Mouse (Mus musculus) kidney, postnatal 0 days (tissue): ENCODE results near the gene Edem3. TPM values are rescaled to one million over a fixed set of nuclear protein-coding genes. Genes with fewer than 3 reads are reported as not detected.

Experiments used
- ATAC-seq: fragments of 200-750 bp; cut with Nextera tagmentation; replicated peaks from 2 replicates; pipeline ENCODE4 v1.8.0; 2017; ENCODE audit warnings: low read depth, moderate number of reproducible peaks, moderate TSS enrichment, moderate library complexity; ENCODE audit not compliant: low FRiP score
- DNase-seq: peaks from one replicate; pipeline ENCODE4 v3.0.0-alpha.2; 2016; ENCODE audit warnings: low spot score
- H3K27ac ChIP-seq: fragments of 300-500 bp; sonication (generic); 2 replicates; pipeline ENCODE4 v1.5.1; 2014; ENCODE audit warnings: mild to moderate bottlenecking
- H3K27me3 ChIP-seq: fragments of 300-500 bp; sonication (generic); 2 replicates; pipeline ENCODE4 v1.6.1; 2014; ENCODE audit warnings: low read length, mixed read lengths; ENCODE audit not compliant: insufficient read depth
- H3K36me3 ChIP-seq: fragments of 300-500 bp; sonication (generic); 2 replicates; pipeline ENCODE4 v1.6.1; 2014; ENCODE audit warnings: low read length, mixed read lengths; ENCODE audit not compliant: insufficient read depth
- H3K4me1 ChIP-seq: fragments of 300-500 bp; sonication (generic); replicated peaks from 2 replicates; pipeline ENCODE4 v1.6.1; 2014; ENCODE audit warnings: antibody characterized with exemption, low read length, mixed read lengths; ENCODE audit not compliant: insufficient read depth
- H3K4me2 ChIP-seq: fragments of 300-500 bp; sonication (generic); 2 replicates; pipeline ENCODE4 v1.6.1; 2014; ENCODE audit warnings: mild to moderate bottlenecking, low read length, moderate library complexity, mixed read lengths
- H3K4me3 ChIP-seq: fragments of 300-500 bp; sonication (generic); replicated peaks from 2 replicates; pipeline ENCODE4 v1.5.1; 2014; ENCODE audit warnings: low read depth, low read length
- H3K9ac ChIP-seq: fragments of 300-500 bp; sonication (generic); 2 replicates; pipeline ENCODE4 v1.6.1; 2014; ENCODE audit warnings: low read depth, low read length
- H3K9me3 ChIP-seq: fragments of 300-500 bp; sonication (generic); replicated peaks from 2 replicates; pipeline ENCODE4 v1.6.1; 2016; ENCODE audit warnings: low read length, inconsistent platforms, mixed read lengths
- CTCF ChIP-seq: IDR thresholded peaks from 2 replicates; pipeline ENCODE4 v1.5.1; 2016; ENCODE audit warnings: antibody characterized with exemption, low read depth, mild to moderate bottlenecking, moderate library complexity
- WGBS: fragments of 180-500 bp; shearing (Covaris S2); extraction: QIAGEN DNeasy Blood & Tissue Kit; methylation state at CpG from one replicate; pipeline ENCODE4 v1.1.7; 2014; 5-methylcytosine and 5-hydroxymethylcytosine counted together
- polyA plus RNA-seq: library from polyadenylated mRNA; unstranded; fragments of >200 nt; fragmentation: Nextera tagmentation; extraction: Ambion mirVana; gene quantifications from 2 replicates; pipeline ENCODE4 v1.2.1, GENCODE M21; 2015

Edem3 gene
- polyA plus RNA-seq, 1 experiment from 2014 or later, result 11.7 TPM

DNA sequence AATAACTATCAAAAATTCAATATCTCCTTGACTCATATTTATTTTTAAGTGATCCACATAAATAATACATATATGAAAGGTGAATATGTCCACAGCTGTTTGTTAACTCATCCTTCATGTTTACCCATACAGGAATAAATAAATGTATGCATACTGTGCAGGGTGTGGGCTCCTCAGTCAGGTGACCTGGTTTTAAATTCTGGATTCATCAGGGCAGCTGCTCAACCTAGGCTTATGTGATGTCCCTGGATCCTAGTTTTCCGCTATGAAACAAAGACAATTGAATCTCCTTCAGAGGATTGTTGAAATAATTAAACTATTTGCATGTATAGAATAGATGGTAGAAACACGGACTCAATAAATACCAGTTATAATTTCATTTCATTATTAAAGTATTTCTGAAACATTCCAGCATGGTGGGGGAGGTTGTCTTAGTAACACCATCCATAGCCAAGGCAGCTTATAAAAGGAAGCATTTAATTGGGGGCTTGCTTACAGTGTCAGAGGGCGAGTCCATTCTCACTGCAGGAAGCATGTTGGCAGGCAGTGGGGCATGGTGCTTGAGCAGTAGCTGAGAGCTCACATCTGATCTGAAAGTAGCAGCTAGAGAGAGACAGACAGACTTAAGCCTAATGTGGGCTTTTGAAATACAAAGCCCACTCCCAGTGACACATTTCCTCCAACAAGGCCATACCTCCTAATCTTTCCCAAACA is 14.2 kb downstream of the Edem3 start:
- no peak overlapping the region for H3K27ac ChIP-seq
- 80% methylated on average over 3 of the region's 3 CpGs for WGBS
- no peak overlapping the region for H3K4me2 ChIP-seq
- H3K27me3 ChIP-seq, result no peaks in the 10 kb centered on the region
- DNase-seq (no peak), ATAC-seq (no peak)
- no peaks in the 10 kb centered on the region for H3K4me1 ChIP-seq
- H3K4me3 ChIP-seq, result no peak overlapping the region
- H3K9ac ChIP-seq, result no peak overlapping the region
- H3K36me3 ChIP-seq, result 0 out of 2 replicates have a peak, but pooled peaks cover 11% of the 10 kb centered on the region
- no peaks in the 10 kb centered on the region for H3K9me3 ChIP-seq
- no peak for TF ChIP-seq CTCF

- no peak overlapping the region for H3K27ac ChIP-seq
- H3K36me3 ChIP-seq, result peaks cover 24% of the 10 kb centered on the region
- TF ChIP-seq CTCF, result no peak
- H3K9me3 ChIP-seq, result no peaks in the 10 kb centered on the region
- no peak for ATAC-seq
- no peak overlapping the region for H3K4me2 ChIP-seq
- H3K4me3 ChIP-seq, result no peak overlapping the region
- H3K4me1 ChIP-seq, result no peaks in the 10 kb centered on the region
- no peak overlapping the region for H3K9ac ChIP-seq
- no peak for DNase-seq
- H3K27me3 ChIP-seq, result no peaks in the 10 kb centered on the region
- 93% methylated on average over 2 of the region's 2 CpGs for WGBS
Observed at GRCm38 (mm10) chr1:151777616-151778015, 22.4 kb downstream of the Edem3 start.

DNA sequence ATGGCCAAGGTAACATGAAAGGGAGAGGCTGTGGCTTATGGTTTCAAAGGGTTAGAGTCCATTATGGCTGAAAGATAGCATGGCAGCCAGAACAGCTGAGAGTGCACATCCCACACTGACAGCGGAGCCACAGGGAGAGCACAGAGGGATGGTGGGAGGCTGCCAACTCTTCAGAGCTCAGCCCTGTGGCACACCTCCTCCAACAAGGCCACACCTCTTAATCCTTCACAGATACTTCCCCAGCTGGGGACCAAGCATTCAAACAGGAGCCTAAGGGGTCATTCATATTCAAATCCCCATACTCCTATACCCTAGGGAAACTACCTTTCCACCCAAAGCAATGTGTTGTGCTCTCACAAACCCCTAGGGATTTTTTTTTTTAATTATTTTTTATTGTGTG is 23.4 kb downstream of the Edem3 start:
- Histone ChIP-seq H3K4me2 (no peak overlapping the region), H3K4me1 (no peaks in the 10 kb centered on the region), H3K9ac (no peak overlapping the region), H3K27me3 (no peaks in the 10 kb centered on the region), H3K4me3 (no peak overlapping the region), H3K9me3 (no peaks in the 10 kb centered on the region), H3K36me3 (peaks cover 26% of the 10 kb centered on the region), H3K27ac (no peak overlapping the region)
- ATAC-seq (no peak), DNase-seq (no peak)
- no peak for TF ChIP-seq CTCF
- WGBS, result 71% methylated on average over 1 of the region's 1 CpGs

GRCm38 (mm10) chr1:151779306-151779705 is 24.1 kb downstream of the Edem3 start:
- no peak for TF ChIP-seq CTCF
- no peaks in the 10 kb centered on the region for H3K27me3 ChIP-seq

DNA sequence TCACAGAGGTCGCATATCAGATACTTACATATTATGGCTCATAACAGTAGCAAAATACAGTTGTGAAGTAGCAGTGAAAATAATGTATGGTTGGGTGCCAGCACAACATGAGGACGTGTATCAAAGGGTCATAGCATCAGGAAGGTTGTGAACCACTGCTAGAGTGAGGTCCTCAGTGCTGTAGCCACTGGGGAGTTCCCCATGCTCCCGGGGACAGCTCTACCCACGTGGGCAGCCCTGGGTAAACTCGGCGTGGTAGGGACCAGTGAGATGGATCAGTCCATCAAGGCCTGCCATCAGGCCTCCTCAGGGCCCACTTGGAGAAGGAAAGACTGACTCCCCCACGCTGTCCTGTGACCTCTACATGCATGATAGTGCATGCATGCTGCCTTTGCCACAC is 26.3 kb downstream of the Edem3 start:
- ATAC-seq (no peak), DNase-seq (no peak)
- Histone ChIP-seq H3K27me3 (no peaks in the 10 kb centered on the region), H3K4me3 (no peak overlapping the region), H3K4me2 (no peak overlapping the region), H3K9me3 (no peaks in the 10 kb centered on the region), H3K27ac (no peak overlapping the region), H3K36me3 (peaks cover 37% of the 10 kb centered on the region), H3K9ac (no peak overlapping the region), H3K4me1 (no peaks in the 10 kb centered on the region)
- WGBS, result 75% methylated on average over 7 of the region's 7 CpGs
- TF ChIP-seq CTCF, result no peak

More at GRCm38 (mm10) chr1:151779306-151779705, 24.1 kb downstream of the Edem3 start:
- Histone ChIP-seq H3K9ac (no peak overlapping the region), H3K36me3 (peaks cover 26% of the 10 kb centered on the region), H3K4me3 (no peak overlapping the region), H3K4me1 (no peaks in the 10 kb centered on the region), H3K9me3 (no peaks in the 10 kb centered on the region), H3K27ac (no peak overlapping the region), H3K4me2 (no peak overlapping the region)
- ATAC-seq (no peak), DNase-seq (no peak)
- WGBS, result 97% methylated on average over 2 of the region's 2 CpGs

GRCm38 (mm10) chr1:151783403-151783802 is 28.2 kb downstream of the Edem3 start:
- Histone ChIP-seq H3K9ac (no peak overlapping the region), H3K27ac (no peak overlapping the region), H3K9me3 (no peaks in the 10 kb centered on the region), H3K4me3 (no peak overlapping the region), H3K4me1 (no peaks in the 10 kb centered on the region), H3K27me3 (no peaks in the 10 kb centered on the region), H3K4me2 (no peak overlapping the region), H3K36me3 (peaks cover 26% of the 10 kb centered on the region)
- no peak for ATAC-seq
- 92% methylated on average over 2 of the region's 2 CpGs for WGBS
- no peak for TF ChIP-seq CTCF
- DNase-seq, result no peak

DNA sequence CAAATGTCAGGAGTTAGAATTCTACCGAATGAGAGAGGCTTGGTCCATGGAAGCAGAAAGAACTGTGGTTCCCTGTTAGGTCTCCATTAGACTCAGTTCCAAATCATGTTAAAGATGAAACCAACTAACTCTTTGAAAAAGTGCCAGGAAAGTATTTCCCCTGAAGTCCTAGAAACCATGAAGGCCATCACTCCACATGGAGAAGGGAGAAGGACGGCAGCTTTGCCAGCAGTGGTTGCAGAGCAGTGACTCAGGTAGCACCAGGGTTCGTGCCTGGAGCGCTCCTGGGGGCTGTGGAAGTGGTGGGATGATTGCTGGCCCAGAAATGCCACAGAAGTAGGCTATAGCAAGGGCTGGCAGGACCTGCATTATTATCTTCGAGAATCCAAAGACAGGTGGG is 31.2 kb downstream of the Edem3 start:
- H3K27me3 ChIP-seq, result no peaks in the 10 kb centered on the region
- H3K36me3 ChIP-seq, result peaks cover 29% of the 10 kb centered on the region; the same call in 1 of the 2 replicates
- ATAC-seq (no peak), DNase-seq (no peak)
- no peak overlapping the region for H3K9ac ChIP-seq
- no peak for TF ChIP-seq CTCF
- H3K9me3 ChIP-seq, result no peaks in the 10 kb centered on the region
- no peak overlapping the region for H3K4me3 ChIP-seq
- WGBS, result 88% methylated on average over 5 of the region's 5 CpGs
- H3K4me1 ChIP-seq, result no peaks in the 10 kb centered on the region
- no peak overlapping the region for H3K4me2 ChIP-seq
- H3K27ac ChIP-seq, result no peak overlapping the region
